11 mouse cellular contexts compared by ENCODE assay signal in genomic region chr12:73448388-73448965, GRCm38 (mm10).
DNase-seq lines count a peak whose midpoint lies in the region; ATAC-seq and TF ChIP-seq lines count a peak whose summit lies in the region.
"Had no signal": no experiment of that assay in that cellular context is flagged by ENCODE, and none has a peak within 500 bp of the region (broad histone marks: within the 10 kb centered on the region; RNA-seq: fewer than 3 reads in every experiment).

No protein-coding gene starts in this region.

- no peaks in the 10 kb centered on the region for H3K36me3 ChIP-seq in CH12.LX (replicated peaks in 1 of 2; ENCODE audit: control insufficient read depth in 1 of 2, insufficient read depth in 1 of 2, low read length in 1 of 2)
- H3K36me3 ChIP-seq in embryonic facial prominence, embryonic 15.5 days = no peaks in the 10 kb centered on the region
- no peaks in the 10 kb centered on the region for H3K36me3 ChIP-seq in limb, embryonic 12.5 days
- H3K36me3 ChIP-seq in liver, embryonic 11.5 days (ENCODE audit: control insufficient read depth, insufficient read depth, low read length) = no peaks in the 10 kb centered on the region
- H3K36me3 ChIP-seq in hindbrain, embryonic 13.5 days = no peaks in the 10 kb centered on the region
- H3K36me3 ChIP-seq: liver, embryonic 13.5 days; neural tube, embryonic 13.5 days had no signal

- H3K27me3 ChIP-seq in CH12.LX (replicated peaks) = peaks cover under 1% of the 10 kb centered on the region
- H3K27me3 ChIP-seq in embryonic facial prominence, embryonic 15.5 days = no peaks in the 10 kb centered on the region
- H3K27me3 ChIP-seq in limb, embryonic 12.5 days = peaks cover 2% of the 10 kb centered on the region; the same call in 1 of the 2 replicates
- no peaks in the 10 kb centered on the region; the same call in 1 of the 2 replicates for H3K27me3 ChIP-seq in liver, embryonic 11.5 days (replicated peaks; ENCODE audit: control insufficient read depth, insufficient read depth, low read length)
- H3K27me3 ChIP-seq in hindbrain, embryonic 13.5 days = no peaks in the 10 kb centered on the region
- H3K27me3 ChIP-seq: neural tube, embryonic 13.5 days had no signal

- TF ChIP-seq RAD21 in CH12.LX (IDR thresholded peaks at IDR 0.05; ENCODE audit: low read depth, low read length) = no peak

- ATAC-seq in embryonic facial prominence, embryonic 15.5 days (ENCODE audit: insufficient number of reproducible peaks, low FRiP score, low TSS enrichment, low read depth) = no peak; the same call in 1 of the 2 replicates
- ATAC-seq in limb, embryonic 12.5 days (ENCODE audit: insufficient number of reproducible peaks, insufficient read depth, low FRiP score, low TSS enrichment, low read depth) = no peak
- no peak for ATAC-seq in liver, embryonic 11.5 days (replicated peaks; ENCODE audit: low FRiP score)
- no peak for ATAC-seq in hindbrain, embryonic 13.5 days (ENCODE audit: low FRiP score)

- no peak overlapping the region for H3K9ac ChIP-seq in CH12.LX (ENCODE audit: insufficient read depth, low read depth)
- H3K9ac ChIP-seq in embryonic facial prominence, embryonic 15.5 days = no peak overlapping the region
- H3K9ac ChIP-seq in limb, embryonic 12.5 days (replicated peaks) = no peak overlapping the region
- no peak overlapping the region for H3K9ac ChIP-seq in liver, embryonic 11.5 days (ENCODE audit: low read depth, low read length)
- H3K9ac ChIP-seq in hindbrain, embryonic 13.5 days = no peak overlapping the region
- H3K9ac ChIP-seq: liver, embryonic 13.5 days; neural tube, embryonic 13.5 days had no signal

- peak overlapping the region; percentile 63; the same call in 1 of the 2 replicates for H3K4me2 ChIP-seq in CH12.LX (ENCODE audit: insufficient read depth, low read depth, poor library complexity, severe bottlenecking)
- H3K4me2 ChIP-seq in embryonic facial prominence, embryonic 15.5 days (replicated peaks) = peak overlapping the region; percentile 22; the same call in 1 of the 2 replicates
- no peak overlapping the region for H3K4me2 ChIP-seq in limb, embryonic 12.5 days
- H3K4me2 ChIP-seq in liver, embryonic 11.5 days = no peak overlapping the region
- no peak overlapping the region for H3K4me2 ChIP-seq in hindbrain, embryonic 13.5 days
- H3K4me2 ChIP-seq: liver, embryonic 13.5 days; neural tube, embryonic 13.5 days had no signal

- H3K9me3 ChIP-seq in CH12.LX (replicated peaks; ENCODE audit: low read length) = peaks cover 3% of the 10 kb centered on the region
- no peaks in the 10 kb centered on the region for H3K9me3 ChIP-seq in embryonic facial prominence, embryonic 15.5 days (replicated peaks)
- H3K9me3 ChIP-seq in limb, embryonic 12.5 days = no peaks in the 10 kb centered on the region
- no peaks in the 10 kb centered on the region for H3K9me3 ChIP-seq in liver, embryonic 11.5 days (ENCODE audit: control insufficient read depth, low read length)
- H3K9me3 ChIP-seq in hindbrain, embryonic 13.5 days = no peaks in the 10 kb centered on the region
- H3K9me3 ChIP-seq: liver, embryonic 13.5 days; neural tube, embryonic 13.5 days had no signal

- no peak for TF ChIP-seq CTCF in CH12.LX (conservative IDR thresholded peaks at IDR 0.05 in 1 of 2, IDR thresholded peaks at IDR 0.05 in 1 of 2; ENCODE audit: low read depth in 2 of 2, low read length in 2 of 2)

- peak; percentile 81 for DNase-seq in heart, adult 11 months
- DNase-seq in heart, adult 8-10 months (ENCODE audit: low spot score) = no peak
- DNase-seq in CH12.LX (ENCODE audit: extremely low read depth) = no peak
- no peak for DNase-seq in liver, embryonic 11.5 days (ENCODE audit: low spot score)
- DNase-seq in ovary, postnatal 36 days (ENCODE audit: low spot score) = no peak
- DNase-seq: right cerebral cortex, postnatal 14 days had no signal

- H3K4me3 ChIP-seq in CH12.LX (replicated peaks in 1 of 3; ENCODE audit: low read depth in 2 of 3, low read length in 2 of 3, poor library complexity in 1 of 3) = no peak overlapping the region
- no peak overlapping the region for H3K4me3 ChIP-seq in embryonic facial prominence, embryonic 15.5 days (replicated peaks)
- H3K4me3 ChIP-seq in limb, embryonic 12.5 days (replicated peaks) = no peak overlapping the region
- no peak overlapping the region for H3K4me3 ChIP-seq in liver, embryonic 11.5 days (ENCODE audit: low read depth, low read length)
- H3K4me3 ChIP-seq in hindbrain, embryonic 13.5 days = no peak overlapping the region
- H3K4me3 ChIP-seq: liver, embryonic 13.5 days; neural tube, embryonic 13.5 days had no signal

- H3K79me2 ChIP-seq in CH12.LX (replicated peaks; ENCODE audit: control insufficient read depth, extremely low read depth, insufficient read depth, poor library complexity, severe bottlenecking) = no peaks in the 10 kb centered on the region

- no peak for TF ChIP-seq EP300 in CH12.LX (IDR thresholded peaks at IDR 0.05; ENCODE audit: low read length)

- TF ChIP-seq POLR2A in CH12.LX (IDR thresholded peaks at IDR 0.05; ENCODE audit: low read depth, low read length) = no peak

- in situ Hi-C loops in CH12.LX (cut with MboI; ENCODE audit: low pct_ligation_motif_present, low pct_unique_long_range_greater_than_20kb, low sequenced_read_pairs) = no loop called here

- 41% methylated on average over 10 of the region's 10 CpGs for WGBS in embryonic facial prominence, embryonic 15.5 days
- 48% methylated on average over 10 of the region's 10 CpGs for WGBS in limb, embryonic 12.5 days
- 44% methylated on average over 10 of the region's 10 CpGs for WGBS in liver, embryonic 11.5 days
- WGBS in hindbrain, embryonic 13.5 days = 37% methylated on average over 10 of the region's 10 CpGs

- H3K4me1 ChIP-seq in CH12.LX (ENCODE audit: control insufficient read depth in 1 of 2, insufficient read depth in 2 of 2) = peaks cover 5 to 9% of the 10 kb centered on the region in 2 experiments
- H3K4me1 ChIP-seq in embryonic facial prominence, embryonic 15.5 days = peaks cover 35% of the 10 kb centered on the region
- H3K4me1 ChIP-seq in limb, embryonic 12.5 days (replicated peaks) = peaks cover 59% of the 10 kb centered on the region
- H3K4me1 ChIP-seq in liver, embryonic 11.5 days (replicated peaks; ENCODE audit: control insufficient read depth, insufficient read depth, low read length) = no peaks in the 10 kb centered on the region
- no peaks in the 10 kb centered on the region for H3K4me1 ChIP-seq in hindbrain, embryonic 13.5 days (replicated peaks)
- H3K4me1 ChIP-seq: liver, embryonic 13.5 days had no signal

- dilution Hi-C loops in CH12.LX (cut with MboI; ENCODE audit: extremely low pct_ligation_motif_present, extremely low pct_unique_long_range_greater_than_20kb, low sequenced_read_pairs) = no loop called here

- H3K27ac ChIP-seq in CH12.LX (ENCODE audit: insufficient read depth, low read depth) = no peak overlapping the region
- peak overlapping the region; percentile 63 for H3K27ac ChIP-seq in embryonic facial prominence, embryonic 15.5 days (replicated peaks)
- peak overlapping the region; percentile 66; the same call in 1 of the 2 replicates for H3K27ac ChIP-seq in limb, embryonic 12.5 days
- H3K27ac ChIP-seq in liver, embryonic 11.5 days (ENCODE audit: low read depth, low read length) = no peak overlapping the region
- no peak overlapping the region for H3K27ac ChIP-seq in hindbrain, embryonic 13.5 days
- H3K27ac ChIP-seq: liver, embryonic 13.5 days; neural tube, embryonic 13.5 days had no signal

TF ChIP-seq in CH12.LX, 34 proteins besides CTCF, POLR2A, EP300 and RAD21:
- TF ChIP-seq HCFC1 (IDR thresholded peaks at IDR 0.05; ENCODE audit: low read depth, low read length) (no peak), ZC3H11A (IDR thresholded peaks at IDR 0.05; ENCODE audit: low read depth, low read length) (no peak), IRF4 (IDR thresholded peaks at IDR 0.05; ENCODE audit: low read depth, low read length) (no peak), TBP (conservative IDR thresholded peaks at IDR 0.05; ENCODE audit: low read depth, low read length) (no peak), ZMIZ1 (IDR thresholded peaks at IDR 0.05; ENCODE audit: low read depth, low read length) (no peak), ZKSCAN1 (IDR thresholded peaks at IDR 0.05; ENCODE audit: borderline replicate concordance, low read depth, low read length) (no peak), PAX5 (IDR thresholded peaks at IDR 0.05; ENCODE audit: low read length) (no peak), BHLHE40 (IDR thresholded peaks at IDR 0.05; ENCODE audit: low read depth, low read length) (no peak), JUND (conservative IDR thresholded peaks at IDR 0.05; ENCODE audit: low read depth, low read length) (no peak), POLR2AphosphoS2 (IDR thresholded peaks at IDR 0.05; ENCODE audit: low read depth, low read length) (no peak), GABPA (IDR thresholded peaks at IDR 0.05; ENCODE audit: insufficient replicate concordance, low read depth, low read length) (no peak), ELF1 (IDR thresholded peaks at IDR 0.05; ENCODE audit: low read depth, low read length) (no peak), USF1 (IDR thresholded peaks at IDR 0.05; ENCODE audit: low read depth, low read length) (no peak), ZNF384 (IDR thresholded peaks at IDR 0.05; ENCODE audit: low read depth, low read length) (no peak), MAZ (IDR thresholded peaks at IDR 0.05; ENCODE audit: low read depth, low read length) (no peak)

Comparison
In these comparisons a context has a peak if more than half of its experiments do, and no peak if none do; other contexts are left out.
1. H3K27ac ChIP-seq: peak in embryonic facial prominence, embryonic 15.5 days (single experiment) and limb, embryonic 12.5 days (single experiment); none in CH12.LX (single experiment), liver, embryonic 11.5 days (single experiment) and hindbrain, embryonic 13.5 days (single experiment).
2. H3K4me2 ChIP-seq: peak in CH12.LX (single experiment) and embryonic facial prominence, embryonic 15.5 days (single experiment); none in limb, embryonic 12.5 days (single experiment), liver, embryonic 11.5 days (single experiment) and hindbrain, embryonic 13.5 days (single experiment).